Mouse (Mus musculus): ENCODE measurements around the gene I830077J02Rik. TPM values are rescaled to one million over a fixed set of nuclear protein-coding genes. Genes with fewer than 3 reads are reported as not detected.

The I830077J02Rik gene
- polyA plus RNA-seq, 1 experiment: 72.9 TPM

- Histone ChIP-seq H3K4me3 (replicated peaks; ENCODE audit: control insufficient read depth, low read depth, low read length) (no peak overlapping the region), H3K4me1 (ENCODE audit: control insufficient read depth, insufficient read depth, low read length) (peaks cover 6% of the 10 kb centered on the region)
Observed at GRCm38 (mm10) chr3:105904213-105904612, 28.3 kb downstream of the I830077J02Rik start.

GRCm38 (mm10) chr3:105901468-105901867 lies 31.0 kb downstream of the I830077J02Rik start:
- WGBS: 76% methylated on average over 4 of the region's 4 CpGs
- H3K4me3 ChIP-seq (replicated peaks; ENCODE audit: control insufficient read depth, low read depth, low read length): no peak overlapping the region
- H3K4me1 ChIP-seq (ENCODE audit: control insufficient read depth, insufficient read depth, low read length): peaks cover 6% of the 10 kb centered on the region; the same call in 1 of the 2 replicates
- no peak overlapping the region for H3K27ac ChIP-seq (ENCODE audit: control insufficient read depth, insufficient read depth, low read depth, low read length, poor library complexity)
- TF ChIP-seq CTCF (IDR thresholded peaks at IDR 0.05; ENCODE audit: control insufficient read depth, insufficient read depth, low read length) (no peak), POLR2A (IDR thresholded peaks at IDR 0.05; ENCODE audit: borderline replicate concordance, control insufficient read depth, low read depth, low read length) (no peak)

More at GRCm38 (mm10) chr3:105904213-105904612, 28.3 kb downstream of the I830077J02Rik start:
- 24% methylated on average over 4 of the region's 4 CpGs for WGBS
- H3K27ac ChIP-seq (ENCODE audit: control insufficient read depth, insufficient read depth, low read depth, low read length, poor library complexity): peak overlapping the region; percentile 46
- no peak for TF ChIP-seq CTCF (IDR thresholded peaks at IDR 0.05; ENCODE audit: control insufficient read depth, insufficient read depth, low read length)
- no peak for TF ChIP-seq POLR2A (IDR thresholded peaks at IDR 0.05; ENCODE audit: borderline replicate concordance, control insufficient read depth, low read depth, low read length)

GRCm38 (mm10) chr3:105900716-105901115 lies 31.7 kb downstream of the I830077J02Rik start:
- Histone ChIP-seq H3K4me1 (ENCODE audit: control insufficient read depth, insufficient read depth, low read length) (peaks cover 6% of the 10 kb centered on the region; the same call in 1 of the 2 replicates), H3K27ac (ENCODE audit: control insufficient read depth, insufficient read depth, low read depth, low read length, poor library complexity) (peak overlapping the region; percentile 49), H3K4me3 (replicated peaks; ENCODE audit: control insufficient read depth, low read depth, low read length) (no peak overlapping the region)
- TF ChIP-seq POLR2A (IDR thresholded peaks at IDR 0.05; ENCODE audit: borderline replicate concordance, control insufficient read depth, low read depth, low read length): no peak
- TF ChIP-seq CTCF (IDR thresholded peaks at IDR 0.05; ENCODE audit: control insufficient read depth, insufficient read depth, low read length): no peak
- WGBS: 4% methylated on average over 3 of the region's 3 CpGs

GRCm38 (mm10) chr3:105900266-105900665 lies 32.2 kb downstream of the I830077J02Rik start:
- Histone ChIP-seq H3K4me1 (ENCODE audit: control insufficient read depth, insufficient read depth, low read length) (peaks cover 8% of the 10 kb centered on the region; the same call in 1 of the 2 replicates), H3K27ac (ENCODE audit: control insufficient read depth, insufficient read depth, low read depth, low read length, poor library complexity) (peak overlapping the region; percentile 49), H3K4me3 (replicated peaks; ENCODE audit: control insufficient read depth, low read depth, low read length) (no peak overlapping the region)
- 26% methylated on average over 6 of the region's 6 CpGs for WGBS
- no peak for TF ChIP-seq CTCF (IDR thresholded peaks at IDR 0.05; ENCODE audit: control insufficient read depth, insufficient read depth, low read length)
- TF ChIP-seq POLR2A (IDR thresholded peaks at IDR 0.05; ENCODE audit: borderline replicate concordance, control insufficient read depth, low read depth, low read length): no peak

GRCm38 (mm10) chr3:105899394-105900147 lies 32.9 kb downstream of the I830077J02Rik start:
- Histone ChIP-seq H3K4me1 (ENCODE audit: control insufficient read depth, insufficient read depth, low read length) (peaks cover 5% of the 10 kb centered on the region; the same call in 1 of the 2 replicates), H3K27ac (ENCODE audit: control insufficient read depth, insufficient read depth, low read depth, low read length, poor library complexity) (no peak overlapping the region), H3K4me3 (replicated peaks; ENCODE audit: control insufficient read depth, low read depth, low read length) (no peak overlapping the region)
- peak; percentile 95 for TF ChIP-seq CTCF (IDR thresholded peaks at IDR 0.05; ENCODE audit: control insufficient read depth, insufficient read depth, low read length)
- TF ChIP-seq POLR2A (IDR thresholded peaks at IDR 0.05; ENCODE audit: borderline replicate concordance, control insufficient read depth, low read depth, low read length): no peak
- WGBS: 40% methylated on average over 8 of the region's 8 CpGs

GRCm38 (mm10) chr3:105898861-105899260 lies 33.6 kb downstream of the I830077J02Rik start:
- Histone ChIP-seq H3K27ac (ENCODE audit: control insufficient read depth, insufficient read depth, low read depth, low read length, poor library complexity) (no peak overlapping the region), H3K4me3 (replicated peaks; ENCODE audit: control insufficient read depth, low read depth, low read length) (no peak overlapping the region), H3K4me1 (ENCODE audit: control insufficient read depth, insufficient read depth, low read length) (peaks cover 5% of the 10 kb centered on the region; the same call in 1 of the 2 replicates)
- 71% methylated on average over 11 of the region's 11 CpGs for WGBS
- TF ChIP-seq POLR2A (IDR thresholded peaks at IDR 0.05; ENCODE audit: borderline replicate concordance, control insufficient read depth, low read depth, low read length): no peak
- no peak for TF ChIP-seq CTCF (IDR thresholded peaks at IDR 0.05; ENCODE audit: control insufficient read depth, insufficient read depth, low read length)

GRCm38 (mm10) chr3:105898325-105898724 lies 34.1 kb downstream of the I830077J02Rik start:
- Histone ChIP-seq H3K27ac (ENCODE audit: control insufficient read depth, insufficient read depth, low read depth, low read length, poor library complexity) (no peak overlapping the region), H3K4me1 (ENCODE audit: control insufficient read depth, insufficient read depth, low read length) (peaks cover 5% of the 10 kb centered on the region; the same call in 1 of the 2 replicates), H3K4me3 (replicated peaks; ENCODE audit: control insufficient read depth, low read depth, low read length) (no peak overlapping the region)
- TF ChIP-seq CTCF (IDR thresholded peaks at IDR 0.05; ENCODE audit: control insufficient read depth, insufficient read depth, low read length) (no peak), POLR2A (IDR thresholded peaks at IDR 0.05; ENCODE audit: borderline replicate concordance, control insufficient read depth, low read depth, low read length) (no peak)
- 7% methylated on average over 2 of the region's 2 CpGs for WGBS

- TF ChIP-seq CTCF (IDR thresholded peaks at IDR 0.05; ENCODE audit: control insufficient read depth, insufficient read depth, low read length) (no peak), POLR2A (IDR thresholded peaks at IDR 0.05; ENCODE audit: borderline replicate concordance, control insufficient read depth, low read depth, low read length) (no peak)
- WGBS: 77% methylated on average over 3 of the region's 3 CpGs
- Histone ChIP-seq H3K4me1 (ENCODE audit: control insufficient read depth, insufficient read depth, low read length) (peaks cover 11% of the 10 kb centered on the region), H3K4me3 (replicated peaks; ENCODE audit: control insufficient read depth, low read depth, low read length) (no peak overlapping the region), H3K27ac (ENCODE audit: control insufficient read depth, insufficient read depth, low read depth, low read length, poor library complexity) (no peak overlapping the region)
Observed at GRCm38 (mm10) chr3:105896811-105897210, 35.7 kb downstream of the I830077J02Rik start.
